Mouse (Mus musculus): ENCODE results near the gene A030003K21Rik.

DNA sequence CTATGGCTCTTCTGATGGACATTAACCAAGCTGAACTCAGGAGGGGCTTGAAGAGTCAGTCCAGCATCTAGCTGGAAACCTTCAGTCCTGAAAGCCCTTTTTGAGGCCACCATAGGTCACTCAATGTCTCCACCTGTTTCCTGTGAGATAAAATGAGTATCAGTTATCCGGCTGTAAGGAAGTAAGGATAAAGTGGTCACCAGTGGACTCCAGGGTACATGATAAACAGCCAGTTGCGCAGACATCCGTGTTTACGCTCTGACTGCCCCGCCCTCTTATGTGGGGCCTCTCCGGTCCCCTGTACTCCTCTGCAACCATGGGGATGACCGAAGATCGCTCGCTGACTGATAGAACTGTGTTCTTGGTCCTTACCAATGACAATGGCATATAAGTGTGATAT lies 31.2 kb upstream of the A030003K21Rik start:
- TF ChIP-seq CTCF (IDR thresholded peaks at IDR 0.05; ENCODE audit: extremely low read depth, insufficient read length, insufficient replicate concordance, low read depth, low read length) (no peak), POLR2A (IDR thresholded peaks at IDR 0.05; ENCODE audit: low read depth, low read length) (no peak)

Measured in small intestine, adult 2 months (tissue).